Mouse (Mus musculus) left cerebral cortex, postnatal 10 days (tissue): ENCODE results near the gene Cox8c. TPM values are rescaled to one million over a fixed set of nuclear protein-coding genes. Genes with fewer than 3 reads are reported as not detected.

Experiments
- DNase-seq, 2 experiments: peaks; one replicate each; pipeline ENCODE4 v3.0.0; 2021 to 2022; ENCODE audit warnings: low spot score in 2 of 2, mixed read lengths in 1 of 2; ENCODE audit errors: extremely low spot score in 1 of 2
- intact Hi-C: fragments of 180-260 bp; cut with DNase I; formaldehyde crosslinking; loops from one replicate; pipeline ENCODE4 v1.15.1; 2025
- total RNA-seq, 2 experiments: library from RNA; stranded (reverse); gene quantifications; 2 replicates each; pipeline ENCODE4 v1.2.3; 2021

The Cox8c gene
- total RNA-seq = not detected

- no peak for DNase-seq
- intact Hi-C loops = no loop called here
Measured at GRCm38 (mm10) chr12:102899091-102899490, at the start of gene Cox8c. Gene Cox8c, plus strand, starts transcription at chr12:102899316.

DNA sequence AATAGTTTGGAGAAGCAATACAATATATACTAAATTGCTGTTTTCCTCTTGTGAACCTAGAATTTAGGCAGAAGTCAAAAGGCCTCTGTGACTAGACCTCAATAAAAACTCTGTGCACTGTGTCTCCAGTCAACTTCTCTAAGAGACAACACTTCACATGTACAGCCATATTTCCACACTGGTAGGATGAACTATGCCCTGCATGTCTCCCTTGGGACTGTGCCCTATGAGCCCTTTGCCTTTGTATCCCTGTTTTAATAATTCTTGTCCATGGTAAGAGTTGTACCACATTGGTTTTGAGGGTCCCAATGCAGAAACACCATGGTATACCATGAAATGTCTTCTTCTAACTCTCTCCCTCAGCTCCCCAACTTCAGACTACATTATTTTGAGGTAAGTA is 38.3 kb upstream of the Cox8c start:
- no peak for DNase-seq
- intact Hi-C loops = no loop called here

DNA sequence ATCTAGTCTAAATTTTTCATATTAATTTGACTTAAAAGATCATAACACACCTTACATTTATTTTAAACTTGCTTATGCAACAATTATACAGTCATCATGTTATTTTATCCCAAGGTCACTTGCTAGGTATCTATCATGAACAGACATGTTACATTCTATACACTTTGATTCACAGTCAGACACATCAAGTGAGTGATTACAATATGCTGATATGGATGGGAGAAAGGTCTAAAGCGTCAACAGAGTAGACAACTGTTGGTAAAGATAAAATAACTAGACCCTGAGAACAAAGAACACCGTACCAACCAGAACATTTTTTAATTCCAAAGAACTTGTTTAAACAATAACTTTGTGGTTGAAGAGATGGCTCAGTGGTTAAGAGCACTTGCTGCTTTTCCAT is 29.3 kb upstream of the Cox8c start:
- intact Hi-C loops = no loop called here
- no peak for DNase-seq

DNA sequence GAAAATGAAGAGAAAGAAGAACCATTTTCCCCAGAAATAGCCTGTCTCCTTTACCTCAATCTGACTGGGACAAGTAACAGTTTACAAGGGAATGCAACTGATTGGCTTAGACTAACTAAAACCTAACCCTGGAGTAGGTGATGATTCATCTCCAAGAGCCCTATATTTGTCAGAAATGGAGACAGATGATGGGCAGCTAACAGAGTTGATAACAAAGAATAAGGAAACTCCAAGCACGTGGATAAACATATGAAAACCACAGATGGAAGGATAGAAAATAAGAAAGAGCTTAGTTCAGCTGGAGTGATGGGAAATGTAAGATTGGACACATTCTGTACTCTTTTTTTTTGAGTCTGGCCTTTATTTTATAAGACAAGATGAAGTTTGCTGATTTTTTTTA is 28.6 kb upstream of the Cox8c start:
- intact Hi-C loops = no loop called here
- DNase-seq = no peak

GRCm38 (mm10) chr12:102877301-102878030 is 21.6 kb upstream of the Cox8c start:
- intact Hi-C loops = no loop called here
- DNase-seq = peak; percentile 7 to 67

- intact Hi-C loops = no loop called here
- DNase-seq = peak; percentile 92 to 99
Measured at GRCm38 (mm10) chr12:102878031-102878823, 20.9 kb upstream of the Cox8c start, which contains the start of gene Btbd7. Gene Btbd7, minus strand, starts transcription at chr12:102878471.

- intact Hi-C loops = no loop called here
- peak in 1 of 2 experiments; percentile 16 for DNase-seq
Measured at GRCm38 (mm10) chr12:102878901-102879300, 20.2 kb upstream of the Cox8c start.

GRCm38 (mm10) chr12:102885735-102886134 is 13.4 kb upstream of the Cox8c start:
- peak; percentile 20 to 58 for DNase-seq
- intact Hi-C loops = loop anchor here (2.0 to 5.0 kb wide), 2 partner anchors 62 to 179 kb away; partner anchors contain the start of gene Unc79

- no peak for DNase-seq
- intact Hi-C loops = loop anchor here (5.0 kb wide), 1 partner anchor 60 kb away; the partner anchor contains the start of gene Unc79
Measured at GRCm38 (mm10) chr12:102887366-102887765, 11.8 kb upstream of the Cox8c start.

- no peak for DNase-seq
- intact Hi-C loops = loop anchor here (5.0 kb wide), 1 partner anchor 59 kb away; the partner anchor contains the start of gene Unc79
Measured at GRCm38 (mm10) chr12:102888568-102888967, 10.5 kb upstream of the Cox8c start.

DNA sequence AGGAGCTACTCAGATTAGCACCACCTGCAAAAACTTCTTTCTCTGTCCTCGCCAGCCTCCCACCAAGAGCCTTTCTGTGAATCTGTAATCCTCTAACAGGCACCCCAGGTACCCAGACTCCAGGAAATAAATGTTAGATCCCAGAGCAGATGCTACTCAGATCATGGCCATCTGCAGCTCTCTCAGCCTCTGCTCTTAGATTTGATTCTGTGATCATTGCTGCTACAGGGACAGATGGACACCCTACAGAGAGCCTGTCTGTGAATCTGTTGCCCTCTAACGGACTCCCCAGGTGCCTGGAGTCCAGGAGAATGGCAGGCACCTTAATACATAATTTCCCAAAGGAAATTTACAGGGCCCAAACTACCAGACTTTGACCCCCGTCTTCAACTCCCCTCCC is 9.1 kb downstream of the Cox8c start:
- no peak for DNase-seq

DNA sequence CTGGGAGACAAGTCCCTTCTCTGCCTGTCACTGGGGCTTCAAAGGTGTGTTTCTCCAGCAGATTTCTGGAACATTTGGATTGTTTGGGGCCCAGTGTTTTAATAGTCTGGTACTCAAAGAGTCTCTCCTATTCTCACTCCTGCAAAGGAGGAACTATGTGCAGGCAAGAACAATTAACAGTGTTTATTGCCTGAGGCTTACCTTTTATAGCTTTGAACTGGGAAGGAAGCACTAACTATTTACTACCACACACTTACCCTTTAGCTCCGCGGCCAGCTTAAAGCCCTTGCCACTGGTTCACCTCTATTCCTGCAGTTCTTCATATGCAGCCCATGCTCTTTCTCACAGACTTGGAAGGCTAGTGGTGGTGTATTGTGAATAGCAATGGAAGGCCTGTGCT is 17.0 kb downstream of the Cox8c start:
- intact Hi-C loops = no loop called here
- no peak for DNase-seq

More for the DNA sequence above, 9.1 kb downstream of the Cox8c start:
- intact Hi-C loops = no loop called here

GRCm38 (mm10) chr12:102929764-102930163 is 30.6 kb downstream of the Cox8c start:
- intact Hi-C loops = no loop called here
- no peak for DNase-seq

DNA sequence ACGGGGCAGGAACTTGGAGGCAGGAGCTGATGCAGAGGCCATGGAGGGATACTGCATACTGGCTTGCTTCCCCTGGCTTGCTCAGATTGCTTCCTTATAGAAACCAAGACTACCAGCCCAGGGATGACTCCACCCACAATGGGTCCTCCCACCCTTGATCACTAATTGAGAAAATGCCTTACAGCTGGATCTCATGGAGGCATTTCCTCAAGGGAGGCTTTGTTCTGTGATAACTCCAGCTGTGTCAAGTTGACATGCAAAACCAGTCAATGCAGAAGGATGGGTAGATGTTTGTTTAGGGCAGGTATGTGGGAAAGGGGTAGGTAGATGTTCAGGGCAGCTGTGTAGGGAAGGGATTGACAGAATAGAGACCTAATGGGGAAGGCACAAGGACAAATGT is 31.2 kb downstream of the Cox8c start:
- DNase-seq = no peak
- intact Hi-C loops = no loop called here

DNA sequence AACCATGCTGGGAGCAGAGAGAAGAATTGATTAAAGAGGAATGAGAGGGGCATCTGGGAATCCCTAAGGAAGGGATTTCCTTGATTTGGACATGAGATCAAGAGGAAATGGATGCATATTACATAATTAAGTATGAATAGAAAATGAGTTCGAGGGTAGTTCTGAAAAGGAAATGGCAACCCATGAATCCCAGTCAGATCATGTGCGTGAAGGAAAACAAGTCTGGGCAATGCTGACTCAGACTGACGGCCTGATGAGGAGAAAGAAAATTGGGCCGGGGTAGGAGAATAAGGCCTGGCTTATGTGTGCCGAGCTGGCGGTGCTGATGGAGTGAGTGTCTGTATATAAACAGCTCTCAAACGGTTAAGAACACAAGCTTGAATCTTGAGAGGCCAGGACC is 31.7 kb downstream of the Cox8c start:
- intact Hi-C loops = no loop called here
- DNase-seq = no peak

DNA sequence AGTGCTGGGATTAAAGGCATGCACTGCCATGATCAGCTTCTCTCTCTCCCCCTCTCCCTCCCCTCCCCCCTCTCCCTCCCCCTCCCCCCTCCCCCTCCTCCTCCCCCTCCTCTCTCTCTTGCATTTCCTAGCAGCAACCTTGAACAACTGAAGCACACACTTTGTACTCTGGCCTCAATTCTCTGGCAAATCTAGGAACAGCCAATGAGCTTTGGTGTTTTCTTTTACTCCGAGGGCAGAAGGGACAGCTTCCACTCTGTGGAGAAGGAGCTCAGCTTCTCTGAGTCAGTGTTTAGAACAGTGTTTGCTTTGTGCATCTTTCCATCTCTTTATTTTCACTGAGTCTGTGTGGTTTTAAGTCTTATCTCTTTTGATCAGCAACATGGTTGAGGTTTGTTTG is 36.8 kb downstream of the Cox8c start:
- intact Hi-C loops = no loop called here

DNA sequence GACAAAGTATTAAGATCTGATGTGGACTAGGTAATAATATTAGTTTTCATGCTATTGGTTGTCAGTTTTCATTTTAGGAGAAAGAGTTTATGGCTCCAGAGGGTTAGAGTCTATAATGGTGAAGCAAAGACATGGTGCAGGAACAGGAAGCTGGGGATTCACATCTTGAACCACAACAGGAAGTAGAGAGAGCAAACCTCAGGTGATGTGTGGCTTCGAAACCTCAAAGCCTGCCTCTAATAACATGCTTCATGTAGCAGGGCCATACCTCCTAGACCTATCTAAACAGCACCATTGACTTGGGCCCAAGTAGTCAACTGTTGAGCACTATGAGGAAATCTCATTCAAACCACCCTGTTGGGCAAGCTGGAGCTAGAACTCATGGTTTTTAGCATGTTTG is 46.5 kb downstream of the Cox8c start:
- DNase-seq = no peak
- intact Hi-C loops = loop anchor here (5.0 kb wide), 1 partner anchor 58 kb away; no protein-coding TSS in a partner anchor

More for the DNA sequence above, 36.8 kb downstream of the Cox8c start:
- no peak for DNase-seq

GRCm38 (mm10) chr12:102947826-102948225 is 48.7 kb downstream of the Cox8c start:
- intact Hi-C loops = loop anchor here (5.0 kb wide), 1 partner anchor 61 kb away; no protein-coding TSS in a partner anchor
- no peak for DNase-seq

GRCm38 (mm10) chr12:102948778-102949394 is 49.8 kb downstream of the Cox8c start, which contains the start of gene Unc79:
Gene Unc79, plus strand, starts transcription at chr12:102948859.
- intact Hi-C loops = loop anchor here (5.0 kb wide), 1 partner anchor 62 kb away; no protein-coding TSS in a partner anchor

More at GRCm38 (mm10) chr12:102948778-102949394, 49.8 kb downstream of the Cox8c start, which contains the start of gene Unc79:
- DNase-seq = peak; percentile 86 to 88
